Mouse (Mus musculus) urinary bladder, adult 2 months (tissue): Measurements from ENCODE around the gene Olfr763. TPM values are rescaled to one million over a fixed set of nuclear protein-coding genes. Genes with fewer than 3 reads are reported as not detected.
"Not testable (repeated sequence)": the region's sequence is repeated elsewhere in the genome, so short reads cannot be mapped to it uniquely, and the experiment has no call there.

Source experiments
- DNase-seq: peaks from one replicate; pipeline ENCODE4 v3.0.0; 2022; ENCODE audit warnings: low spot score
- polyA plus RNA-seq: library from polyadenylated mRNA; depleted of rRNA; stranded (reverse); fragments of >200 nt; gene quantifications from 2 replicates; pipeline ENCODE4 v1.2.3, GENCODE M21; 2012; rRNA removed

Olfr763 gene
- polyA plus RNA-seq, 1 experiment: not detected

DNA sequence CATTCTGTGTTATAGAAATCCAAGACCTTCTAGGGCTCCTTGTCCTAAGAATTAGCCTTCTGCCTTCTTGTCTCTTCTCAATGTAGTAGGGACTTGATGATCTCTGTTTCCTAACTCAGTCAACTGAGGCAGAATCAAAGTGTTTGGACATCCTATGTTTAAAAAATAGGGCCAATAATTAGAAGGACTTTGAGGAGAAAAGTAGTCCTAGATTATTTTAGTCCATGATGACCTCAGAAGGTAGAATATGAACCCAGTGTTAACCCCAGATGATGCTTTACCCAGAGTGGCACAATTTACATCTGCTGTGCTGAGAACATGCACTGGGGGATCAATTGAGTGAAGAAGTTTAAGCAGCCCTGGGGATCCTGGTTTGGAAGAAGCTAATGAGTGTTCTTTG lies 39.3 kb downstream of the Olfr763 start, which contains the start of gene Olfr765:
Gene Olfr765, minus strand, starts transcription at position 101 of the 400 bp plus-strand sequence.
- DNase-seq: not testable (repeated sequence)

Other genes with a start within 250 kb of the Olfr763 start
- gene Mmp19, start 219.9 kb upstream of the Olfr763 start, polyA plus RNA-seq: 19.8 and 22.1 TPM in 2 replicates
- gene Dnajc14, start 206.7 kb upstream of the Olfr763 start, polyA plus RNA-seq: 19.0 and 31.0 TPM in 2 replicates
- gene Tmem198b, start 206.4 kb upstream of the Olfr763 start, polyA plus RNA-seq: 32.2 and 41.0 TPM in 2 replicates
- gene Sarnp, start 193.5 kb upstream of the Olfr763 start, polyA plus RNA-seq: 78.5 and 79.8 TPM in 2 replicates
- 50.2 and 65.7 TPM in 2 replicates for gene Ormdl2, start 189.1 kb upstream of the Olfr763 start, polyA plus RNA-seq
- gene Gdf11, start 119.1 kb upstream of the Olfr763 start, polyA plus RNA-seq: 1.7 and 2.3 TPM in 2 replicates
- 337 and 381 TPM in 2 replicates for gene Cd63, start 109.8 kb upstream of the Olfr763 start, polyA plus RNA-seq
- 24.2 and 35.0 TPM in 2 replicates for gene Rdh5, start 87.9 kb upstream of the Olfr763 start, polyA plus RNA-seq
- 286 and 328 TPM in 2 replicates for gene Bloc1s1, start 86.8 kb upstream of the Olfr763 start, polyA plus RNA-seq
- gene Itga7, start 77.0 kb upstream of the Olfr763 start, polyA plus RNA-seq: 44.5 TPM in 2 replicates
- 0.65 and 1.1 TPM in 2 replicates for gene Mettl7b, start 49.8 kb upstream of the Olfr763 start, polyA plus RNA-seq
- not detected in 2 replicates for gene Olfr9, start 21.4 kb upstream of the Olfr763 start, polyA plus RNA-seq
- not detected in 2 replicates for gene Olfr764-ps1, start 29.1 kb downstream of the Olfr763 start, polyA plus RNA-seq
- not detected in 2 replicates for gene Olfr765, start 39.2 kb downstream of the Olfr763 start, polyA plus RNA-seq
- not detected in 2 replicates for gene Olfr766-ps1, start 58.2 kb downstream of the Olfr763 start, polyA plus RNA-seq
- not detected in 2 replicates for gene Olfr767, start 72.1 kb downstream of the Olfr763 start, polyA plus RNA-seq
- gene Olfr768, start 88.6 kb downstream of the Olfr763 start, polyA plus RNA-seq: not detected in 2 replicates
- gene Olfr769, start 107.1 kb downstream of the Olfr763 start, polyA plus RNA-seq: not detected in 2 replicates
- gene Olfr770, start 128.2 kb downstream of the Olfr763 start, polyA plus RNA-seq: not detected in 2 replicates
- gene Olfr771, start 154.0 kb downstream of the Olfr763 start, polyA plus RNA-seq: not detected in 2 replicates
- not detected in 2 replicates for gene Olfr772, start 167.1 kb downstream of the Olfr763 start, polyA plus RNA-seq
- gene Olfr773, start 176.6 kb downstream of the Olfr763 start, polyA plus RNA-seq: not detected in 2 replicates
- gene Olfr774, start 225.4 kb downstream of the Olfr763 start, polyA plus RNA-seq: not detected in 2 replicates
- gene Olfr775, start 237.6 kb downstream of the Olfr763 start, polyA plus RNA-seq: not detected in 2 replicates
- not detected in 2 replicates for gene Olfr776, start 248.3 kb downstream of the Olfr763 start, polyA plus RNA-seq